Mouse (Mus musculus): Measurements from ENCODE around the gene Phyhipl. TPM values are rescaled to one million over a fixed set of nuclear protein-coding genes. Genes with fewer than 3 reads are reported as not detected.

Phyhipl gene
- polyA plus RNA-seq (2015; fragmentation: Nextera tagmentation; extraction: Ambion mirVana) = 3.5 and 4.2 TPM in 2 replicates

DNA sequence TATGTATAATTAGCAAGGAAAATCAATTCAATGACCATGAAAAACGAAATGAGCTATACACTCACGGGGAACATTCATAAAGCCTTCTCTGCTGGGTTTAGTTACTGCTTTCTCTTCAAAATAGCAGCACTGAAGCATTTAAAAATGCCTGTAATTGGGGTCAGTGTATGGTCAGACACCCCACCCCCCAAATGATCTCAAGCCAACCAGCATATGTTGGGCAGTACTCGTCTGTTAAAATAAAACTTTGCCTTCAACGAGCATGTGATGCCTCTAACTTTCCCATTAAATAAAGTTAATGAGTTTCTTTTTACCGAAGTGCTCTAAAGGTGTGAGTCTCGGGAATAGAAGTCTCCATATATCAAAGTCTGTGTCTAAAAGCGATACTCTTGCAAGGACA, at the start of gene Phyhipl:
Gene Phyhipl, minus strand, starts transcription at position 138 of the 400 bp plus-strand sequence.
- H3K9me3 ChIP-seq (ENCODE audit: control insufficient read depth, low read length) = no peaks in the 10 kb centered on the region
- no peak within 1 kb of the TSS for H3K27ac ChIP-seq (replicated peaks)
- 71% methylated on average over 7 of the region's 7 CpGs for WGBS
- no peak for ATAC-seq (ENCODE audit: low FRiP score, low TSS enrichment)
- DNase-seq (ENCODE audit: low spot score) = no peak
- no peaks in the 10 kb centered on the region for H3K36me3 ChIP-seq (ENCODE audit: control insufficient read depth, insufficient read depth, low read length)
- H3K9ac ChIP-seq (ENCODE audit: low read length) = no peak within 1 kb of the TSS
- H3K4me2 ChIP-seq (replicated peaks; ENCODE audit: low read depth) = no peak within 1 kb of the TSS
- no peak within 1 kb of the TSS for H3K4me3 ChIP-seq (ENCODE audit: low read depth, low read length)
- no peaks in the 10 kb centered on the region for H3K27me3 ChIP-seq (ENCODE audit: control insufficient read depth, insufficient read depth, low read length)
- TF ChIP-seq CTCF (IDR thresholded peaks at IDR 0.05; ENCODE audit: low read depth) (no peak), EP300 (optimal IDR thresholded peaks at IDR 0.05) (no peak)
- no peaks in the 10 kb centered on the region for H3K4me1 ChIP-seq (replicated peaks; ENCODE audit: control insufficient read depth, insufficient read depth)

DNA sequence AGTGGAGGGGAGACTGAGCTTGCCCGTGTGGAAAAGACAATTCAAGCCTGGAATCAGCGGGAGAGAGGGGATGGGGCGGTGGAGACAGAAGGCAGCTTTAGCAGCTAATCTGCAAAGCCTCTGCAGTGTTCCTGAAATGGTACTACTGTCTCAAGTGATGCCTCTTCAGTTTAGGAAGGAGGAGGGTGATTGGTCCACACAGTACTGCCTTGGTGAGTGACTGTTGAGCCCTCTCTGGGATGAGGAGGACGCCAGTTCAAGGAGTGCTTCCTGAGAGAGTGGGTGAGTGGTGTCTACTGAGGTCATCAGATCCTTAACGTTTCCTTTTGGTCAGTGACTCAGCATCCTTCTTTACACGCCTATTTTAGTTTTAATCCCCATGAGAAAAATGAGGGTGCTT, 47.4 kb upstream of the Phyhipl start:
- no peak for DNase-seq (ENCODE audit: low spot score)
- WGBS = 68% methylated on average over 6 of the region's 6 CpGs
- Histone ChIP-seq H3K9me3 (ENCODE audit: control insufficient read depth, low read length) (no peaks in the 10 kb centered on the region), H3K27me3 (ENCODE audit: control insufficient read depth, insufficient read depth, low read length) (no peaks in the 10 kb centered on the region), H3K9ac (ENCODE audit: low read length) (no peak overlapping the region), H3K4me3 (ENCODE audit: low read depth, low read length) (no peak overlapping the region), H3K36me3 (ENCODE audit: control insufficient read depth, insufficient read depth, low read length) (no peaks in the 10 kb centered on the region), H3K4me1 (replicated peaks; ENCODE audit: control insufficient read depth, insufficient read depth) (no peaks in the 10 kb centered on the region), H3K27ac (replicated peaks) (no peak overlapping the region), H3K4me2 (replicated peaks; ENCODE audit: low read depth) (no peak overlapping the region)
- TF ChIP-seq EP300 (optimal IDR thresholded peaks at IDR 0.05) (no peak), CTCF (IDR thresholded peaks at IDR 0.05; ENCODE audit: low read depth) (no peak)
- no peak for ATAC-seq (ENCODE audit: low FRiP score, low TSS enrichment)

DNA sequence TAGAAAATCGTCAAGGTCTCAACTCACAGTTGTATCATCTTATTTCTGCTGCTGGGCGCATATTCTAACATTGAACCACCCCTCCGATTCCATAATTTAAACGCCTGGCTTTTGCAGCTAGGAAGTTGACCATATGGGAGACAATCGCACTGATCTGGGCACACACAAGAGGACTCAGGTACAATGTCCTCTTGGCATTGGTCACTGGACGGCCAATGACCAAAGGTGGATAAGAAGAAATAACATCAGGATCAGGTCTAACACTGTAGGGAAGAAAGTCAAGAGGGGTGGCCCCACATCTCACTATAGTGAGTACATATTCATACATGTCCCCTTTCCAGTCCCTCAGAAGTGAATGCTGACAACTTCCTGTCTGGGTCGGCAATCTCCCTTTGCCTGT, 43.8 kb upstream of the Phyhipl start:
- ATAC-seq (ENCODE audit: low FRiP score, low TSS enrichment) (no peak), DNase-seq (ENCODE audit: low spot score) (no peak)
- no peak overlapping the region for H3K4me2 ChIP-seq (replicated peaks; ENCODE audit: low read depth)
- H3K9me3 ChIP-seq (ENCODE audit: control insufficient read depth, low read length) = no peaks in the 10 kb centered on the region
- WGBS = 88% methylated on average over 7 of the region's 7 CpGs
- H3K27me3 ChIP-seq (ENCODE audit: control insufficient read depth, insufficient read depth, low read length) = no peaks in the 10 kb centered on the region
- no peak overlapping the region for H3K9ac ChIP-seq (ENCODE audit: low read length)
- no peak overlapping the region for H3K4me3 ChIP-seq (ENCODE audit: low read depth, low read length)
- TF ChIP-seq EP300 (optimal IDR thresholded peaks at IDR 0.05) = no peak
- no peak for TF ChIP-seq CTCF (IDR thresholded peaks at IDR 0.05; ENCODE audit: low read depth)
- no peaks in the 10 kb centered on the region for H3K4me1 ChIP-seq (replicated peaks; ENCODE audit: control insufficient read depth, insufficient read depth)
- no peak overlapping the region for H3K27ac ChIP-seq (replicated peaks)
- H3K36me3 ChIP-seq (ENCODE audit: control insufficient read depth, insufficient read depth, low read length) = no peaks in the 10 kb centered on the region

DNA sequence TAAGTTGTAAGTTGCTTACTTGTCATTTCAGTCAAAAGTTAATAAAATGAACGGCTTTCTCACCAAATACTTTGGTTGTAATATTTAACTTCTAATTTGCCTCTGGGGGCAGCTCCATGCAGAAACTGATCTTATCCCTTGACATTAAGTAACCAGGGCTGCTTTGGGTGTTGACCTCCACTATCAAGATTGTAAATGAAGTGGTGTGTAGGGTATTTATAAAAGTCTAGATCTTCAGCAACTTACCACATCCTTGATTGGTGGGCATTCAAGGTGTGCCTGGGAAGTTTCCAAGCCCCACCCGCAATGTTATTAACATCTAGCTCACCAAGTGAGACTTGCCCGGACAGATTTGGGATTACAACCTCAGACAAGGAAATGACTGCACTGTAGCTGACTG, 42.2 kb upstream of the Phyhipl start:
- no peaks in the 10 kb centered on the region for H3K4me1 ChIP-seq (replicated peaks; ENCODE audit: control insufficient read depth, insufficient read depth)
- WGBS = 69% methylated on average over 3 of the region's 3 CpGs
- DNase-seq (ENCODE audit: low spot score) = no peak
- TF ChIP-seq CTCF (IDR thresholded peaks at IDR 0.05; ENCODE audit: low read depth) = no peak
- no peak for TF ChIP-seq EP300 (optimal IDR thresholded peaks at IDR 0.05)
- H3K9me3 ChIP-seq (ENCODE audit: control insufficient read depth, low read length) = no peaks in the 10 kb centered on the region
- no peaks in the 10 kb centered on the region for H3K36me3 ChIP-seq (ENCODE audit: control insufficient read depth, insufficient read depth, low read length)
- H3K27ac ChIP-seq (replicated peaks) = no peak overlapping the region
- H3K9ac ChIP-seq (ENCODE audit: low read length) = no peak overlapping the region
- ATAC-seq (ENCODE audit: low FRiP score, low TSS enrichment) = no peak
- H3K27me3 ChIP-seq (ENCODE audit: control insufficient read depth, insufficient read depth, low read length) = no peaks in the 10 kb centered on the region
- no peak overlapping the region for H3K4me3 ChIP-seq (ENCODE audit: low read depth, low read length)
- H3K4me2 ChIP-seq (replicated peaks; ENCODE audit: low read depth) = no peak overlapping the region

DNA sequence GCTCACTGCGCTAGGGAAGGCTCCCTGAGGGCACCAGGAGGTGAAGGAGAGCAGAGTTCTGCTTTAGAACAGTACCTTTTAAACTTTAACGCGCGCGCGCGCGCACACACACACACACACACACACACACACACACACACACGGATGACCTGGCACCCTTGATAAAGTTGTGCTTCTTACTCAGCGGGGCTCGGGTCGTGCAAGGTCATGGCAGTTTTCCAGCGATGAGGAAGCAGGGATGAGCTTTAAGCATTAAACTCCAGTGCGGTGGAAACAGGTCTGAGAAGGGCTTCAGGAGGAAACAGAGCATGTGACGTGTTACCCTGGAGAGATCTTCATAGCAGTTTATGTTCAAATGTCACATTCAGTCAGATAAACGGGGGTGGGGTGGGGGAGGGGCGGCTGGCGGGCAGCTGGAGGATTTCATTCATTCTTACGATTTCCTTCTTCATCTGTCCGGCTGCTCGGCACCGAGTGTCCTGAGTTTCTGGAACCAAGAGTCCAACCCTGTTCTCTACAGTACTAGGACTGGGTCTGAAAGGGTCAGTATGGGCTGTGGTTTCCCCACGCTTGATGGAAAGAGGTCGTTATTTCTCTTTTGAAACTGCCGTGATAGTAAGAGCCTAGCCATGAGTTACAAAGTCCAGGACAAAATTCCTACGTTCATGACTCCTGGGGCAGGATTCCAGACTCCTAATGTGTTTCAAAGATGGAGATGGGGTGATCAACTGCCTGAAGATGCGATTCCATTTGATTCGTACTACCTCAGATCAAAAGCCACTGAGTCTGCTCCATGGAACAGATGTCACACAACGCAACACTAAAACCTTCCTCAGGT, 41.2 kb upstream of the Phyhipl start:
- Histone ChIP-seq H3K27me3 (ENCODE audit: control insufficient read depth, insufficient read depth, low read length) (no peaks in the 10 kb centered on the region), H3K9ac (ENCODE audit: low read length) (no peak overlapping the region), H3K4me1 (replicated peaks; ENCODE audit: control insufficient read depth, insufficient read depth) (no peaks in the 10 kb centered on the region), H3K4me3 (ENCODE audit: low read depth, low read length) (no peak overlapping the region), H3K36me3 (ENCODE audit: control insufficient read depth, insufficient read depth, low read length) (no peaks in the 10 kb centered on the region), H3K27ac (replicated peaks) (no peak overlapping the region), H3K4me2 (replicated peaks; ENCODE audit: low read depth) (no peak overlapping the region), H3K9me3 (ENCODE audit: control insufficient read depth, low read length) (no peaks in the 10 kb centered on the region)
- no peak for ATAC-seq (ENCODE audit: low FRiP score, low TSS enrichment)
- 57% methylated on average over 29 of the region's 29 CpGs for WGBS
- TF ChIP-seq EP300 (optimal IDR thresholded peaks at IDR 0.05) = no peak
- no peak for TF ChIP-seq CTCF (IDR thresholded peaks at IDR 0.05; ENCODE audit: low read depth)
- no peak for DNase-seq (ENCODE audit: low spot score)

DNA sequence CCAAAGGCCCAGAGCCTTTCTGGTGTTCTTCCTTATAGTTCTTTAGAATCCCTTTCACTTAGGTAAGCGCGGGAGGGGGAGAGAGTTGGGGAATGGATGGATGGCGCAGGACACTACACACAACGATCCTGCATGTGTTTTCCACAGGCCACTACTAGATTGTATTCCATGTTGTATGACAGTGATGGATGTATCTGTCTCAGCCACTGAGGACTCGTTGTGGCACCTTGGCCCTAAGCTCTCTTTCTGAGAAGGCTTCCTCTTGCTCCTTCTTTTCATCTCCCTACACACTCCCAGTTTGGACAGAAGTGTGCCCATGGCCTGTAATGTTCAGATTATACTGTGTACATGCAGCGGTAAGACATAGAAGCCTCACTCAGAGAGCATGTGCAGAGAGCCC, 33.6 kb upstream of the Phyhipl start:
- no peak for DNase-seq (ENCODE audit: low spot score)
- H3K36me3 ChIP-seq (ENCODE audit: control insufficient read depth, insufficient read depth, low read length) = no peaks in the 10 kb centered on the region

More for the DNA sequence above, 33.6 kb upstream of the Phyhipl start:
- Histone ChIP-seq H3K27me3 (ENCODE audit: control insufficient read depth, insufficient read depth, low read length) (no peaks in the 10 kb centered on the region), H3K9ac (ENCODE audit: low read length) (no peak overlapping the region), H3K9me3 (ENCODE audit: control insufficient read depth, low read length) (no peaks in the 10 kb centered on the region), H3K27ac (replicated peaks) (no peak overlapping the region), H3K4me2 (replicated peaks; ENCODE audit: low read depth) (no peak overlapping the region), H3K4me3 (ENCODE audit: low read depth, low read length) (no peak overlapping the region), H3K4me1 (replicated peaks; ENCODE audit: control insufficient read depth, insufficient read depth) (no peaks in the 10 kb centered on the region; the same call in 1 of the 2 replicates)
- TF ChIP-seq EP300 (optimal IDR thresholded peaks at IDR 0.05) = no peak
- no peak for TF ChIP-seq CTCF (IDR thresholded peaks at IDR 0.05; ENCODE audit: low read depth)
- WGBS = 72% methylated on average over 6 of the region's 6 CpGs
- ATAC-seq (ENCODE audit: low FRiP score, low TSS enrichment) = no peak
